Mouse (Mus musculus): ENCODE results near the gene Lrrc10. TPM values are rescaled to one million over a fixed set of nuclear protein-coding genes. Genes with fewer than 3 reads are reported as not detected.

The Lrrc10 gene
- total RNA-seq, 1 experiment, result 0.27 TPM

- Histone ChIP-seq H3K9ac (ENCODE audit: insufficient read depth, low read depth, low read length, poor library complexity, severe bottlenecking) (no peak overlapping the region), H3K27ac (ENCODE audit: insufficient read depth, low read depth, low read length, poor library complexity, severe bottlenecking) (no peak overlapping the region), H3K4me3 (ENCODE audit: insufficient read depth in 1 of 2, low read depth in 1 of 2, low read length in 2 of 2, poor library complexity in 1 of 2, severe bottlenecking in 1 of 2) (no peak overlapping the region), H3K4me1 (ENCODE audit: control insufficient read depth in 2 of 2, insufficient read depth in 2 of 2, low read length in 2 of 2, poor library complexity in 1 of 2) (no peaks in the 10 kb centered on the region), H3K9me3 (ENCODE audit: control insufficient read depth, insufficient read depth, low read depth, low read length) (no peaks in the 10 kb centered on the region), H3K36me3 (ENCODE audit: control insufficient read depth, insufficient read depth, low read length, poor library complexity, severe bottlenecking) (no peaks in the 10 kb centered on the region)
- TF ChIP-seq MAFK (IDR thresholded peaks at IDR 0.05; ENCODE audit: insufficient read depth, low read depth, low read length), result no peak
- DNase-seq (ENCODE audit: low read depth, low spot score), result no peak
- in situ Hi-C loops (cut with MboI; ENCODE audit: low sequenced_read_pairs in 2 of 2, unreplicated experiment in 2 of 2), result no loop called here
These were observed 31.3 kb upstream of the Lrrc10 start for GRCm38 (mm10) chr10:117013689-117014390.

- Histone ChIP-seq H3K9ac (ENCODE audit: insufficient read depth, low read depth, low read length, poor library complexity, severe bottlenecking) (no peak overlapping the region), H3K36me3 (ENCODE audit: control insufficient read depth, insufficient read depth, low read length, poor library complexity, severe bottlenecking) (no peaks in the 10 kb centered on the region), H3K4me1 (ENCODE audit: control insufficient read depth in 2 of 2, insufficient read depth in 2 of 2, low read length in 2 of 2, poor library complexity in 1 of 2) (no peaks in the 10 kb centered on the region), H3K4me3 (ENCODE audit: insufficient read depth in 1 of 2, low read depth in 1 of 2, low read length in 2 of 2, poor library complexity in 1 of 2, severe bottlenecking in 1 of 2) (no peak overlapping the region), H3K27ac (ENCODE audit: insufficient read depth, low read depth, low read length, poor library complexity, severe bottlenecking) (no peak overlapping the region), H3K9me3 (ENCODE audit: control insufficient read depth, insufficient read depth, low read depth, low read length) (no peaks in the 10 kb centered on the region)
- TF ChIP-seq ZNF384 (IDR thresholded peaks at IDR 0.05; ENCODE audit: low read depth, low read length) (no peak), MAFK (IDR thresholded peaks at IDR 0.05; ENCODE audit: insufficient read depth, low read depth, low read length) (no peak), HCFC1 (IDR thresholded peaks at IDR 0.05; ENCODE audit: borderline replicate concordance, insufficient read depth, low read length) (no peak), ZC3H11A (IDR thresholded peaks at IDR 0.05; ENCODE audit: borderline replicate concordance, low read depth, low read length) (no peak), CHD2 (IDR thresholded peaks at IDR 0.05; ENCODE audit: low read depth, low read length) (no peak)
- no peak for DNase-seq (ENCODE audit: low read depth, low spot score)
- in situ Hi-C loops (cut with MboI; ENCODE audit: low sequenced_read_pairs in 2 of 2, unreplicated experiment in 2 of 2), result no loop called here
These were observed 30.6 kb upstream of the Lrrc10 start for GRCm38 (mm10) chr10:117014565-117014964.

- no peak for DNase-seq (ENCODE audit: low read depth, low spot score)
- Histone ChIP-seq H3K4me1 (ENCODE audit: control insufficient read depth in 2 of 2, insufficient read depth in 2 of 2, low read length in 2 of 2, poor library complexity in 1 of 2) (no peaks in the 10 kb centered on the region), H3K9ac (ENCODE audit: insufficient read depth, low read depth, low read length, poor library complexity, severe bottlenecking) (no peak overlapping the region), H3K36me3 (ENCODE audit: control insufficient read depth, insufficient read depth, low read length, poor library complexity, severe bottlenecking) (no peaks in the 10 kb centered on the region), H3K27ac (ENCODE audit: insufficient read depth, low read depth, low read length, poor library complexity, severe bottlenecking) (no peak overlapping the region), H3K4me3 (ENCODE audit: insufficient read depth in 1 of 2, low read depth in 1 of 2, low read length in 2 of 2, poor library complexity in 1 of 2, severe bottlenecking in 1 of 2) (no peak overlapping the region), H3K9me3 (ENCODE audit: control insufficient read depth, insufficient read depth, low read depth, low read length) (no peaks in the 10 kb centered on the region)
- in situ Hi-C loops (cut with MboI; ENCODE audit: low sequenced_read_pairs in 2 of 2, unreplicated experiment in 2 of 2), result no loop called here
- TF ChIP-seq ZC3H11A (IDR thresholded peaks at IDR 0.05; ENCODE audit: borderline replicate concordance, low read depth, low read length), result no peak
- no peak for TF ChIP-seq MAFK (IDR thresholded peaks at IDR 0.05; ENCODE audit: insufficient read depth, low read depth, low read length)
- TF ChIP-seq ZNF384 (IDR thresholded peaks at IDR 0.05; ENCODE audit: low read depth, low read length), result no peak
- no peak for TF ChIP-seq HCFC1 (IDR thresholded peaks at IDR 0.05; ENCODE audit: borderline replicate concordance, insufficient read depth, low read length)
- TF ChIP-seq CHD2 (IDR thresholded peaks at IDR 0.05; ENCODE audit: low read depth, low read length), result no peak
These were observed 26.8 kb upstream of the Lrrc10 start for GRCm38 (mm10) chr10:117018281-117018840.

- H3K27ac ChIP-seq (ENCODE audit: insufficient read depth, low read depth, low read length, poor library complexity, severe bottlenecking), result no peak overlapping the region
These were observed 24.0 kb upstream of the Lrrc10 start for GRCm38 (mm10) chr10:117021020-117021754.

More at GRCm38 (mm10) chr10:117021020-117021754, 24.0 kb upstream of the Lrrc10 start:
- no peak for TF ChIP-seq HCFC1 (IDR thresholded peaks at IDR 0.05; ENCODE audit: borderline replicate concordance, insufficient read depth, low read length)
- TF ChIP-seq ZNF384 (IDR thresholded peaks at IDR 0.05; ENCODE audit: low read depth, low read length), result no peak
- TF ChIP-seq MAFK (IDR thresholded peaks at IDR 0.05; ENCODE audit: insufficient read depth, low read depth, low read length), result no peak
- no peak for TF ChIP-seq CHD2 (IDR thresholded peaks at IDR 0.05; ENCODE audit: low read depth, low read length)
- TF ChIP-seq ZC3H11A (IDR thresholded peaks at IDR 0.05; ENCODE audit: borderline replicate concordance, low read depth, low read length), result no peak
- H3K9ac ChIP-seq (ENCODE audit: insufficient read depth, low read depth, low read length, poor library complexity, severe bottlenecking), result no peak overlapping the region
- no peak overlapping the region for H3K4me3 ChIP-seq (ENCODE audit: insufficient read depth in 1 of 2, low read depth in 1 of 2, low read length in 2 of 2, poor library complexity in 1 of 2, severe bottlenecking in 1 of 2)
- no peaks in the 10 kb centered on the region for H3K9me3 ChIP-seq (ENCODE audit: control insufficient read depth, insufficient read depth, low read depth, low read length)
- 0 out of 4 replicates have a peak, but pooled peaks cover 0 to 2% of the 10 kb centered on the region in 2 experiments for H3K4me1 ChIP-seq (ENCODE audit: control insufficient read depth in 2 of 2, insufficient read depth in 2 of 2, low read length in 2 of 2, poor library complexity in 1 of 2)
- in situ Hi-C loops (cut with MboI; ENCODE audit: low sequenced_read_pairs in 2 of 2, unreplicated experiment in 2 of 2), result no loop called here
- DNase-seq (ENCODE audit: low read depth, low spot score), result no peak
- no peaks in the 10 kb centered on the region for H3K36me3 ChIP-seq (ENCODE audit: control insufficient read depth, insufficient read depth, low read length, poor library complexity, severe bottlenecking)

Data from ES-E14 (cell line).